Mouse (Mus musculus): ENCODE data around the gene P3h3. TPM values are rescaled to one million over a fixed set of nuclear protein-coding genes. Genes with fewer than 3 reads are reported as not detected.

P3h3 gene
- total and polyA plus RNA-seq, 2 experiments: 2.1 to 3.0 TPM

DNA sequence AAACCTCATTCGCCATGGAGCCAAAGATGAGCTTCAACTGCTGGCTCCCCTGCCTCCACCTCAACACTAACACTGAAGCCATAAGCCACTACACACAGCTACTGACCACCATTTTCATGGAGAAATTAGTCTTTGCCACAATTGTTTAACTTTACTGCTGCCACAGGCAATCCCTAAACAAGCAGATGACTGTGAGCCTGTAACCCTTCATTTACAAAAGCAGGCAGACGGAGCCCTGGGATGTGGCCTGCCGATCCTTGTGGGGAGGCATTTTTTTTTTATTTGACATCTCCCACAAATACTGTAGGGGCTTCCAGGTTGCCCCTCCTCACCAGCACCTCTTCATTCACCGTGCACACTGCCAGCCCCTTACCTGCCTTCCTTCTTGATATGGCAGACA lies 40.9 kb downstream of the P3h3 start:
- no peaks in the 10 kb centered on the region for H3K27me3 ChIP-seq (ENCODE audit: control insufficient read depth, insufficient read depth, low read length)
- H3K27ac ChIP-seq (replicated peaks; ENCODE audit: insufficient read depth, low read depth, low read length): no peak overlapping the region
- 95% methylated on average over 4 of the region's 4 CpGs for WGBS
- H3K4me3 ChIP-seq (ENCODE audit: insufficient read depth, low read depth, low read length): no peak overlapping the region
- no peak for DNase-seq (ENCODE audit: extremely low read depth, low read depth, low spot score)
- H3K9ac ChIP-seq (ENCODE audit: low read depth, low read length): no peak overlapping the region
- peaks cover 11% of the 10 kb centered on the region for H3K4me1 ChIP-seq (ENCODE audit: control insufficient read depth, insufficient read depth, low read length)
- TF ChIP-seq CTCF (IDR thresholded peaks at IDR 0.05; ENCODE audit: low read depth, low read length): no peak
- no peak for TF ChIP-seq POLR2A (IDR thresholded peaks at IDR 0.05; ENCODE audit: extremely low read depth, insufficient read depth, low read length)
- H3K36me3 ChIP-seq (ENCODE audit: control insufficient read depth, insufficient read depth, low read length): peaks cover 21% of the 10 kb centered on the region
- H3K79me2 ChIP-seq (ENCODE audit: control insufficient read depth, insufficient read depth, low read length): no peaks in the 10 kb centered on the region

DNA sequence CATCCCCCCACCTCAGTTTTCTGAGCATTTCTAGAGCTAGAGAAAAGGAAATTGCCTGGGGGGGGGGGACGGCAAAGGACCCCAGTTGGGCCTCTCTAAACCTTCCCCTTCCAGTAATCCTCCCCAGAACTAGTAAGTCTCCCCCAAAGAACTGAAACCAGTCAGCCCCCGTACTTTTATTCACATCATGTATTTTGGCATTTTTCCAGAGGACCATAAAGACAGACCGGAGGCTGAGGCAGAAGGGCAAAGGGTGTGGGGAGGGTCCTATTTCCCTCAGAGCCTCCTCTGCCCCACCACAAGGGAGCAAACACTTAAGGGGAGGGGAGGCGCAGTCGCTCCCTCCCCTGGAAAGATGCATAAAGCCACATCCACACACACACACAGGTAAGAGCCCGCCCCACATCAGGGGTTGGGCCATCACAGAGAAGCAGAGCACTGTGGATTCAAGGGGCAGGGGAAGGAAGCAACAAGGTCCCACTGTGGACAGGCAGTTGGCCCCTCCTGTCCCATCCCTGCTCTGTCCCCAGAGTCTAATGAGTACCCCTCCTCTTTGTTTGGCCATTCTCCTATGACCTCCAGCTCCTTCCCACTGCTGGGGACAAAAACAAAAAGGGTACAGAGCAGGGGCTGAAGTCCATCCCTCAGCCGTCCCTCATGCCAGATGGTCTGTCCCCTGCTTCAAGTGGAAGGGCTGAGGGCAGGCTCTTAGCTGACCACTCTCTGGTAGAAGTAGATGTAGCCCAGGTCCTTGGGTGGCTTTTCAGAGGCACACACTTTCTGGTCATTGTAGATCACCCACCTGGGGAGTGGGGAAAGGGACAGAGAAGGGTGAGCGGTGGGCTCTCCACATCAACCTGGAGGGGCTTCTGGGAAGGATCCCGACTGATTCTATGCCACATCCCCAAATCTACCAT lies 42.4 kb downstream of the P3h3 start:
- Histone ChIP-seq H3K27me3 (ENCODE audit: control insufficient read depth, insufficient read depth, low read length) (no peaks in the 10 kb centered on the region), H3K27ac (replicated peaks; ENCODE audit: insufficient read depth, low read depth, low read length) (no peak overlapping the region), H3K36me3 (ENCODE audit: control insufficient read depth, insufficient read depth, low read length) (peaks cover 13% of the 10 kb centered on the region), H3K9ac (ENCODE audit: low read depth, low read length) (no peak overlapping the region), H3K4me1 (ENCODE audit: control insufficient read depth, insufficient read depth, low read length) (peaks cover 13% of the 10 kb centered on the region), H3K4me3 (ENCODE audit: insufficient read depth, low read depth, low read length) (no peak overlapping the region), H3K79me2 (ENCODE audit: control insufficient read depth, insufficient read depth, low read length) (no peaks in the 10 kb centered on the region)
- no peak for TF ChIP-seq POLR2A (IDR thresholded peaks at IDR 0.05; ENCODE audit: extremely low read depth, insufficient read depth, low read length)
- no peak for TF ChIP-seq CTCF (IDR thresholded peaks at IDR 0.05; ENCODE audit: low read depth, low read length)
- WGBS: 75% methylated on average over 9 of the region's 9 CpGs
- DNase-seq (ENCODE audit: extremely low read depth, low read depth, low spot score): no peak

DNA sequence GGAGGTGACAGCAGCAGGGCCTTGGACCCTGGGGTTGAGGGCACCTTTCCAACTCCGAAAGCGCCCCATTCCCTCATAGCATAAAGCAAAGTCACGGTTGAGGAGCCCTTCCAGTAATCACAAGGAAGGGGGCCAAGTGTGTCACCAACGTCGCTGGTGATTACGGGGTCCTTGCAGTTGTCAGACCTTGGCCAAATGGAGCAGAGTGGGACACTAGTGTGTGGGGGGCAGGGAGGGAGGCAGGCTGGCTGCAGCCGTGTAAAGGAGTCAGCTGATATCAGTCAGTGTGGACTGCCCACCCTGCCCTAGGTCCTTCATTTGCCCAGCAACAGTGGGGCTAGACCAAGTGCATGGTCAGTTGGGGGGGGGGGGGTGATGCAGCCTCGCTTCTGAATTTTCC lies 43.1 kb downstream of the P3h3 start:
- H3K4me3 ChIP-seq (ENCODE audit: insufficient read depth, low read depth, low read length): no peak overlapping the region
- peak overlapping the region; percentile 38; the same call in 1 of the 2 replicates for H3K9ac ChIP-seq (ENCODE audit: low read depth, low read length)
- peak overlapping the region; percentile 51 for H3K27ac ChIP-seq (replicated peaks; ENCODE audit: insufficient read depth, low read depth, low read length)
- H3K27me3 ChIP-seq (ENCODE audit: control insufficient read depth, insufficient read depth, low read length): no peaks in the 10 kb centered on the region
- no peaks in the 10 kb centered on the region for H3K79me2 ChIP-seq (ENCODE audit: control insufficient read depth, insufficient read depth, low read length)
- H3K36me3 ChIP-seq (ENCODE audit: control insufficient read depth, insufficient read depth, low read length): peaks cover 11% of the 10 kb centered on the region
- no peak for DNase-seq (ENCODE audit: extremely low read depth, low read depth, low spot score)
- peaks cover 19% of the 10 kb centered on the region for H3K4me1 ChIP-seq (ENCODE audit: control insufficient read depth, insufficient read depth, low read length)
- 30% methylated on average over 8 of the region's 8 CpGs for WGBS
- no peak for TF ChIP-seq POLR2A (IDR thresholded peaks at IDR 0.05; ENCODE audit: extremely low read depth, insufficient read depth, low read length)
- TF ChIP-seq CTCF (IDR thresholded peaks at IDR 0.05; ENCODE audit: low read depth, low read length): no peak

DNA sequence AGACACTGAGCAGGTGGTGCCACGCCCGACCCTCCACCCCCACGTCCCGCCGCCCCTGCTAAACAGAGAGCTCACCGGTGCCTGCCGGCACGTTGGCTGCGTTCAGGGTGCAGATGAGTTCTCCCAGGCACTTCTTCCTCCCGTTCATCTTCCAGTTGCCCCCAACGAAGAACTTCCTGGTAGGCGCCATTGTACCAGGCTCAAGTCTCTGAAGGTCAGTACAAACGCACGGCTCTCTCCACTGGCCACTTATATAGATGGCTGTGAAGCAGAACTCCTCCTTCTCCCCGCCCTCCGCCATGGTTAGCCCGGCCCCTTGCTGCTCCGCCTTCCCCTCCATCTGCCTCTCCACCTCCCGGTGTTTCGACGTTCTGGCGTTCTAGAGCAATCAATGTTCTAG lies 43.6 kb downstream of the P3h3 start, which contains the start of gene Tpi1:
Tpi1 (minus strand) TSS at position 364 of the 400 bp plus-strand sequence.
- under 1% methylated on average over 22 of the region's 22 CpGs for WGBS

DNA sequence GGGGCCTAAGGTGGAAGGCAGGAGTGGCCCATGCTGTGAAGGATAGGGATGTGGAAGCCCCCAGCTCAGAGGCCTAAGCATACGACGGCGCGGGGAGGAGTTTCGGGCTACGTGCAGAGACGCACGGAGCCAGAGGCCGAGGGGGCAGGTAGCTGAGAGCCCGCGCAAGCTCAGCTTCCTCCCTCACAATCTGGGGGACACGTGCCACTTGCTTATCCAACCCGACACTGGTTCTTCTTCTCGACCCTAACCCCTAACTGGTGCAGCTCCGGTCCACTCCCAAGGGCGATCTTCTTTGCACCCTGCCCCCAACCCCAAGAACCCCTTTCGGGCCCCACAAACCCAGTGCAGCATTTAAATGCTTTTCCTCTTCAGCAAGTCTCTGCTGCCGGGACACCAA lies 44.1 kb downstream of the P3h3 start:
- Histone ChIP-seq H3K79me2 (ENCODE audit: control insufficient read depth, insufficient read depth, low read length) (no peaks in the 10 kb centered on the region), H3K27ac (replicated peaks; ENCODE audit: insufficient read depth, low read depth, low read length) (peak overlapping the region; percentile 76), H3K9ac (ENCODE audit: low read depth, low read length) (peak overlapping the region; percentile 79), H3K4me1 (ENCODE audit: control insufficient read depth, insufficient read depth, low read length) (peaks cover 19% of the 10 kb centered on the region), H3K4me3 (ENCODE audit: insufficient read depth, low read depth, low read length) (peak overlapping the region; percentile 80), H3K27me3 (ENCODE audit: control insufficient read depth, insufficient read depth, low read length) (no peaks in the 10 kb centered on the region), H3K36me3 (ENCODE audit: control insufficient read depth, insufficient read depth, low read length) (peaks cover 10% of the 10 kb centered on the region)
- no peak for TF ChIP-seq POLR2A (IDR thresholded peaks at IDR 0.05; ENCODE audit: extremely low read depth, insufficient read depth, low read length)
- no peak for TF ChIP-seq CTCF (IDR thresholded peaks at IDR 0.05; ENCODE audit: low read depth, low read length)
- DNase-seq (ENCODE audit: extremely low read depth, low read depth, low spot score): peak; percentile 41
- WGBS: 0% methylated on average over 18 of the region's 18 CpGs

More for the DNA sequence above, 43.6 kb downstream of the P3h3 start, which contains the start of gene Tpi1:
- H3K36me3 ChIP-seq (ENCODE audit: control insufficient read depth, insufficient read depth, low read length): peaks cover 10% of the 10 kb centered on the region
- peak within 1 kb of the TSS; percentile 80 for H3K4me3 ChIP-seq (ENCODE audit: insufficient read depth, low read depth, low read length)
- peaks cover 19% of the 10 kb centered on the region for H3K4me1 ChIP-seq (ENCODE audit: control insufficient read depth, insufficient read depth, low read length)
- H3K9ac ChIP-seq (ENCODE audit: low read depth, low read length): peak within 1 kb of the TSS; percentile 79
- TF ChIP-seq POLR2A (IDR thresholded peaks at IDR 0.05; ENCODE audit: extremely low read depth, insufficient read depth, low read length): peak; percentile 95; the same call in 1 of the 2 replicates
- TF ChIP-seq CTCF (IDR thresholded peaks at IDR 0.05; ENCODE audit: low read depth, low read length): no peak
- DNase-seq (ENCODE audit: extremely low read depth, low read depth, low spot score): peak; percentile 86
- H3K27ac ChIP-seq (replicated peaks; ENCODE audit: insufficient read depth, low read depth, low read length): peak within 1 kb of the TSS; percentile 76
- no peaks in the 10 kb centered on the region for H3K27me3 ChIP-seq (ENCODE audit: control insufficient read depth, insufficient read depth, low read length)
- no peaks in the 10 kb centered on the region for H3K79me2 ChIP-seq (ENCODE audit: control insufficient read depth, insufficient read depth, low read length)

Data from liver, adult 2 months (tissue).